Mouse (Mus musculus) skeletal muscle tissue, adult 2 months (tissue): Measurements from ENCODE around the gene 2010111I01Rik.
"Not testable (repeated sequence)": the region's sequence is repeated elsewhere in the genome, so short reads cannot be mapped to it uniquely, and the experiment has no call there.

Experiments used
- DNase-seq: peaks from one replicate; pipeline ENCODE4 v3.0.0-alpha.2; 2012; ENCODE audit warnings: low read depth, low spot score

Gene 2010111I01Rik

GRCm38 (mm10) chr13:62955997-62956396 lies 8.7 kb upstream of the 2010111I01Rik start:
- no peak for DNase-seq

GRCm38 (mm10) chr13:62956776-62957175 lies 7.9 kb upstream of the 2010111I01Rik start:
- no peak for DNase-seq

DNA sequence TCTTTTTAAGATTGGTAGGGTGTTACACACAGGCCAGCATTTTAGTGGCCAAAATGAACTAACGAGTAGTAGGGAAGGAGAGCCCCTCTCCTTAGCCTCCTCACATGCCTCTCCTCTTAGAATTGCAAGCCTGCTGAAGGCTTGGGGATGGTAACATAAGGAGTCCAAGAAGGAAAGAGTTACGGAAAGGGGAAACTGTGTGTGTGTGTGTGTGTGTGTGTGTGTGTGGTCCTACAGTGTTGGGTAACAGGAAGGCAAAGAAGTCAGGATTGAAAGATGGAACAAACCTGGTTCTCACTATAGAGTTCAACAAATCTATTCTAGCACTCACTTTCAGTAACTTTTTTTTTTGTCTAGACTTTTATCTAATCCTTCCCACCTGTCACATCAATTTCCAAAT lies 1.3 kb upstream of the 2010111I01Rik start:
- no peak for DNase-seq

DNA sequence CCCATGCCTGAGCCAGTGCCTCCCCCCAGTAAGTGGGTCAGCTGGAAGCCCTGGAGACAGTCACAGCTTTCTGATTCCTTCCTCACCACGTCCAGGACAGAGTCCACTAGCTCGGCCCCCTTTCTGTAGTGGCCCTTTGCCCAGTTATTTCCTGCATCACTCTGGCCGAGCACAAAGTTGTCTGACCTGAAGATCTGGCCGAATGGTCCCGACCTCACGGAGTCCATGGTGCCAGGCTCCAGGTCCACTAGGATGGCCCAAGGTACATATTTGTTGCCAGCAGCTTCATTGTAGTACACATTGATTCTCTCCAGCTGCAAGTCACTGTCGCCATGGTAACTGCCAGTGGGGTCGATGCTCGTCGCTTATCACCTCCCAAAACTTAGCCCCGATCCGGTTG lies 3.5 kb downstream of the 2010111I01Rik start:
- no peak for DNase-seq

- peak; percentile 48 for DNase-seq
Measured at GRCm38 (mm10) chr13:62970515-62971269, 6.0 kb downstream of the 2010111I01Rik start.

GRCm38 (mm10) chr13:62972403-62972802 lies 7.7 kb downstream of the 2010111I01Rik start:
- no peak for DNase-seq

DNA sequence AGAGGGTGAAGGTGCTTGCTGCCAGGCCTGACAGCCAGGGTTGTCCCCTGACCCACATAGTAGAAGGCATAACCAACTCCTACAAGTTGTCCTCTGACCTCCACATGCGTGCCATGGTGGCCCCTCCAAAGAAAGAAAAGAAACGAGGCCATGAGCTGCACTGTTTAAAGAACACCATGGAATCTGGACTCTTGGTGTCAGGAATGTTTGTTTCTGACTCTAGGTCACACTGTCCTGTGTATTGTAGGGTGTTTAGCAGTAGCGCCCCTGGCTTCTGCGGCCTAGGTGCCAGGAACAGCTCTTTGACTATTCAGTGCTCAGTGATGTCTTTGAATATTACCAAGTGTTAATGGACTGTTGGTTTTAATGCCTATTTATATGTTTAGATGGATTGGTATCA lies 8.4 kb downstream of the 2010111I01Rik start:
- no peak for DNase-seq

- no peak for DNase-seq
Measured at GRCm38 (mm10) chr13:62978104-62978503, 13.4 kb downstream of the 2010111I01Rik start.

DNA sequence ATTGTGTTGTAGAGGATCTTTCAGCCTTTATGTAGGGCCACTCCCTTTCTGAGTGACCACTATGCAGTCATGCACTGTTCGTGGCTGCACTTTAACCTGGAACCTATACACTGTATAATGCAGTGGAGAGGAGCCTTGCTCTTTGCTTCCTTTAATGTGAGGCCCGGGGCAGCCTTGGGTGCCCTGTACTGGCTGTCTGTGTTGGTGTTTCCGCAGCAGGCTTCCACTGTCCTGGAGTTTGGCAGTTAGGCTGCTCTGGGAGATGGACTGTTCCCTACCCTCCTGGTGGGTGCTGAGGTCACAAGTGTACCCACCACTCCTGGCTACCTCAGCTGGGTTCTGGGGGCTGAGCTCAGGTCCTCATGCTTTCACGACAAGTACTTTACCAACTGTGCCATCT lies 14.1 kb downstream of the 2010111I01Rik start:
- no peak for DNase-seq

GRCm38 (mm10) chr13:62979215-62979614 lies 14.5 kb downstream of the 2010111I01Rik start:
- DNase-seq, result no peak

GRCm38 (mm10) chr13:62980131-62980530 lies 15.4 kb downstream of the 2010111I01Rik start:
- DNase-seq, result no peak

DNA sequence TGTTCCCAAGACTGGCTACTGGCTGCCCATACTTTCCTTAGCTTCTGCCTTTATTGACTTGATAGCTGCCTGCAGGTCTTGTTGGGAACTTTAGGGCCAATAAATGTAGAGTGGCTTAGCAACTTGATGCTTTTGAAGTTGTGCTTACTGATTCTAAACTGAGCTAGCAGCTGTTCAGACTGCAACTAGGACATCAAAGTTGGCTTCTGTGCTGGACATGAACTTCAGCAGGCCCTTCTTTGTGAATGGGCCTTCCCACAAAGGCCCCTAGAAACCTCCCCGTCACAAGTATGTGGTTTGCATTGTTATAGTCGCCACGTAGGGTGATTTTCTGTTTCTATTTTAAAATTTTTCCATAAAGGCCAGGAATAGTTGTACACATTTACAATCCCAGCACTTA lies 19.8 kb downstream of the 2010111I01Rik start:
- peak; percentile 32 for DNase-seq

DNA sequence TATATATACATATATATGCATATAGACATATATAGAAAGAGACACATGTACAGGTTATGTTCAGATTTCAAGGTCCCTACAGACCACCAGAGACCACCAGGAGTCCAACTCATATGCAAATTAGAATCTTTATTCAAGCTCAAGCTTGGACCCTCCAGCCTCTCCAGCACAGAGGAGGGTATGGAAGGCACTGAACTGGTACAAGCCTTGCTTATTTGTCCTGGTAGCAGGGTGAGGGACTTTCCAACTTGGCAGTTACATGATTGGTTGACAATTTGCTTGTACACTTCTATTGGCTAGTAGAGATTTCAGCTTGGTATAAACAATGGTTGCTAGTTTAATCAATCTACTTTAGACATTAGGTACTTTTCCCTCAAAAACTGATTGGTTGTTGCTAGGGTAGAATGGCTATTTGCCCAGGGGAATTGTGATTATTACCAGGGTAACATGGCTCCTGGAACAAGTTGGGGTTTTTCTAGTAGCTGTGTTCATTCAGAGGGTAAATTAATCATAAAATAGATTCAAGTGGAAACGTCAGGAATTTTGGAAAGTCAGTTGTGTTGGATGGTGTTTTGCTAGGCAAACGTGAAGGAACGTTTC lies 25.3 kb downstream of the 2010111I01Rik start:
- DNase-seq, result no peak

- DNase-seq, result no peak
Measured at GRCm38 (mm10) chr13:62993543-62994477, 29.1 kb downstream of the 2010111I01Rik start.

DNA sequence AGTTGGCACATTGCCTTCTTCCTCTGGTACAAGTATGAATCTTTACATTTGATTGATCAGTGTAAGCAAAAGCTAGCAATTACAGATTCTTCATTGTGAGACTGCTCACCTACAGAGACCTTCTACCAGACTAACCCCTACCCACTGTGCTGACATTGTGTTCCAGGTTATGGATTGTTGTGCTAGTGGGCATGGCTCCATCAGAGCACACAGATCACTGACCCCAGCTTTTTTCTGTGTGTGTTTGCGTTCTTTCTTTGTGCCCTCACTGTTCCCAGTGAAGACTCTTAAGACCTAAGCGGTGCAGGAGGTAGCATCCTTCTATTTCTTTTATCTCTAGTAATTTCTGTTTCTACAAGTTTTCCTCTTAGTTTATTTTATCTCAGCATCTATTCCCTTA lies 32.1 kb downstream of the 2010111I01Rik start:
- no peak for DNase-seq

GRCm38 (mm10) chr13:63007491-63007890 lies 42.8 kb downstream of the 2010111I01Rik start:
- not testable (repeated sequence) for DNase-seq

- DNase-seq, result no peak
Measured at GRCm38 (mm10) chr13:63010345-63011090, 45.8 kb downstream of the 2010111I01Rik start.

DNA sequence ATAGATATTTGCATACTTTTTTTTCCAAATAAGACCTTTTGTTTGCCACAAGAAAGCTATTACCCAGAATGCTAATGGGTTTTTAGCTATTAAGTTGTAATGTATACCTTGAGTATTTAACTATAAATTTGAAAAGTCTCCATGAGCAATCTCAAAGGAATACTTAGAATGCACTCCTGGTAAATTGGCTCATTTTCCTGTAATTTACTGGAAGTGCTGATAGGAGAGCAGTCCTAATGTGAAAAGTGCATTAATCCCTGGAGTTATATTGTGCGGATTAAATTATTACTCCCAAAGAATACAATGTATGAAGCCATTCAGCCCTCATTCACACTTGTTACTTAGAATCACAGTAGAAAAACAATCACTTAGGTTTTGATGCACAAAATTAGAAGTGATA lies 49.7 kb downstream of the 2010111I01Rik start:
- DNase-seq, result no peak

DNA sequence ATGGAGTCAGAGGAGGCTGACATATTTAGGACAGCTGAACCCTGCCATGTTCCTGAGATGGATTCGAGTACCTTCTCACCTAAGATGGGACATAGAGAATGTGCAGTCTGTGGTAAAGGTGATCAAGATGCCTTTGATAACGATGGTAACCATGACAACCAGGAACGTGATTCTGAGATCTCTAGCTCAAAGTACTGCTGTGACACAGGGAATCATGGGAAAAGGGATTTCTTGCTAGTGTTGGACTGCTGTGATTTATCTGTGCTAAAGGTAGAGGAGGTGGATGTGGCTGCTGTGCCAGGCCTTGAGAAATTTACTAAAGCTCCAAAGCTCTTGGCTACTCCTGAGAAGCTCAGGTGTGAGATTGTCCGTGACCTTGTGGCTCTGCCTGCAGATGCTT lies 50.7 kb downstream of the 2010111I01Rik start:
- DNase-seq, result no peak

GRCm38 (mm10) chr13:63016056-63016455 lies 51.4 kb downstream of the 2010111I01Rik start:
- DNase-seq, result no peak
